Mouse (Mus musculus) limb, embryonic 12.5 days (tissue): ENCODE data around the gene Rassf5. TPM values are rescaled to one million over a fixed set of nuclear protein-coding genes. Genes with fewer than 3 reads are reported as not detected.

Source experiments
- ATAC-seq: fragments of 200-750 bp; cut with Nextera tagmentation; 2 replicates; pipeline ENCODE4 v1.8.0; 2017; ENCODE audit warnings: low read depth, moderate TSS enrichment; ENCODE audit not compliant: insufficient number of reproducible peaks, insufficient read depth, low FRiP score, low TSS enrichment
- H3K27ac ChIP-seq: fragments of 300-500 bp; sonication (generic); 2 replicates; pipeline ENCODE4 v1.5.1; 2016; ENCODE audit warnings: mild to moderate bottlenecking, moderate library complexity
- H3K27me3 ChIP-seq: fragments of 300-500 bp; sonication (generic); 2 replicates; pipeline ENCODE4 v1.6.1; 2016; ENCODE audit warnings: mild to moderate bottlenecking, moderate library complexity
- H3K36me3 ChIP-seq: fragments of 300-500 bp; sonication (generic); 2 replicates; pipeline ENCODE4 v1.6.1; 2016; ENCODE audit warnings: mild to moderate bottlenecking, moderate library complexity
- H3K4me1 ChIP-seq: fragments of 300-500 bp; sonication (generic); replicated peaks from 2 replicates; pipeline ENCODE4 v1.6.1; 2016
- H3K4me2 ChIP-seq: fragments of 300-500 bp; sonication (generic); 2 replicates; pipeline ENCODE4 v1.6.1; 2016; ENCODE audit warnings: mild to moderate bottlenecking, moderate library complexity
- H3K4me3 ChIP-seq: fragments of 300-500 bp; sonication (generic); replicated peaks from 2 replicates; pipeline ENCODE4 v1.5.1; 2016; ENCODE audit warnings: mild to moderate bottlenecking
- H3K9ac ChIP-seq: fragments of 300-500 bp; sonication (generic); replicated peaks from 2 replicates; pipeline ENCODE4 v1.6.1; 2016; ENCODE audit warnings: mild to moderate bottlenecking, moderate library complexity
- H3K9me3 ChIP-seq: fragments of 300-500 bp; sonication (generic); 2 replicates; pipeline ENCODE4 v1.6.1; 2016; ENCODE audit warnings: mild to moderate bottlenecking, moderate library complexity
- WGBS: fragments of 180-500 bp; shearing (Covaris S2); methylation state at CpG from one replicate; pipeline ENCODE4 v1.1.7; 2016; 5-methylcytosine and 5-hydroxymethylcytosine counted together
- polyA plus RNA-seq: library from polyadenylated mRNA; unstranded; fragments of >200 nt; fragmentation: Nextera tagmentation; extraction: Ambion mirVana; gene quantifications from 2 replicates; pipeline ENCODE4 v1.2.1, GENCODE M21; 2016

Gene Rassf5
- polyA plus RNA-seq, 1 experiment from 2014 or later: 1.3 TPM

DNA sequence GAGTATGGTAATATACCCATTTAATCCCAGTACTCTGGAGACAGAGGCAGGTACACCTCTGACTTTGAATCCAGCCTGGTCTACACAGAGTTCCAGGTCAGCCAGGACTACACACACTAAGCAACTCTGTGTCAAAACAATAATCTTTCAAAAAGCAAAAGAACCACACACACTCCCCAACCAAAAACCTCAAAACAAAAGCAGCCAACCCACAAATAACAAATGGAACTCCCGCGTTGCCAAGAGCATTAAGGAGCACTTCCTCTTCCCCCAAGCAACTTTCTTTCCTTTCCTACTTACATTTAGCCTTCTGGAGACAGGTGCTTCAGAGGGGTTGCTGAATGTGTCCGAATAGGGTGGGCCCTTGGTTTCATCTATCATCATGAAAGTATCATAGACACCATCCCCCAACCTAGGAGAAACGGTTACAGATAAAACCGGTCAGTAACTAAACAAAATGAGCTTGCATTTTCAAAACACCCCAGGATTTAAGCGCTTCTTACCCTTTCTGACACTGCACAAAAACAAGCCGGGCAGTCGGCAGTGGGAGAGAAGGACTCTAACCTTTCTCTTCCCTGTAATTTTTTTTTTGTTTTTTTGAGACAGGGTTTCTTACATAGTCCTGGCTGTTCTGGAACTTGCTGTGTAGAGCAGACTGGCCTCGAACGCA is 109.0 kb downstream of the Rassf5 start:
- H3K4me1 ChIP-seq: no peaks in the 10 kb centered on the region

GRCm38 (mm10) chr1:131134942-131135522 is 110.0 kb downstream of the Rassf5 start:
- Histone ChIP-seq H3K27ac (no peak overlapping the region), H3K4me1 (no peaks in the 10 kb centered on the region), H3K36me3 (peaks cover 1% of the 10 kb centered on the region; the same call in 1 of the 2 replicates), H3K27me3 (no peaks in the 10 kb centered on the region), H3K4me3 (no peak overlapping the region), H3K9me3 (no peaks in the 10 kb centered on the region), H3K4me2 (no peak overlapping the region), H3K9ac (no peak overlapping the region)
- WGBS: 83% methylated on average over 8 of the region's 8 CpGs
- ATAC-seq: no peak

More for the DNA sequence above, 109.0 kb downstream of the Rassf5 start:
- WGBS: 83% methylated on average over 10 of the region's 10 CpGs
- Histone ChIP-seq H3K4me3 (no peak overlapping the region), H3K36me3 (no peaks in the 10 kb centered on the region), H3K27ac (no peak overlapping the region), H3K4me2 (no peak overlapping the region), H3K9ac (no peak overlapping the region), H3K27me3 (no peaks in the 10 kb centered on the region), H3K9me3 (no peaks in the 10 kb centered on the region)
- ATAC-seq: no peak

DNA sequence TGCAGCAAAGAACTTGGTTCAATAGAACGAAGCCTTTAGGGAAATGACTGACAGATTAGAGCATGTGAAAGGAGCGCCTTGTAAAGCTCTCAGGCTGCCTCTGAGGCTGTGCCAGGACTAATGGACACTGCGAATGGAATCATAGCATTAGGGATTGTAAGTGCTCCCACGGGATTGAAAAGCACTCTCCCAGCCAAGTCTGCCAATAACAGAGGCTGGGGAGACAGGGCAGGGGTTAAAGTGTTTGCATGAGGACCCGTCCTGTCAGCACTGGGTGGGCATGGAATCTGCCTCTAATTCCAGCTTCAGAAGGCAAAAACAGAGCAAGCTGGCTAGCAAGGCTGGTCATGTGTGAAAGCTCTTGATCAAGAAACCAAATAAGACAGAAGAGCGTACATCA is 110.8 kb downstream of the Rassf5 start:
- no peak for ATAC-seq
- H3K36me3 ChIP-seq: peaks cover 9% of the 10 kb centered on the region

More for the DNA sequence above, 110.8 kb downstream of the Rassf5 start:
- Histone ChIP-seq H3K9ac (no peak overlapping the region), H3K27ac (no peak overlapping the region), H3K27me3 (no peaks in the 10 kb centered on the region), H3K4me1 (no peaks in the 10 kb centered on the region), H3K4me3 (no peak overlapping the region), H3K4me2 (no peak overlapping the region), H3K9me3 (no peaks in the 10 kb centered on the region)
- 74% methylated on average over 6 of the region's 6 CpGs for WGBS

Other genes starting within 250 kb of the Rassf5 start
- gene Il10, start 225.4 kb downstream of the Rassf5 start, polyA plus RNA-seq: 0.15 TPM in 1 of 2 replicates, not detected in the other
- gene Mapkapk2, start 147.4 kb downstream of the Rassf5 start, polyA plus RNA-seq: 56.3 and 58.9 TPM in 2 replicates
- gene Dyrk3, start 106.9 kb downstream of the Rassf5 start, polyA plus RNA-seq: 3.9 and 5.5 TPM in 2 replicates
- gene Eif2d, start 92.1 kb downstream of the Rassf5 start, polyA plus RNA-seq: 66.1 and 68.8 TPM in 2 replicates
- 2.3 and 2.8 TPM in 2 replicates for gene Ikbke, start 34.3 kb upstream of the Rassf5 start, polyA plus RNA-seq